9 mouse cellular contexts compared by ENCODE assay signal in genomic region chrX:93299046-93299626, GRCm38 (mm10). TPM values are rescaled to one million over a fixed set of nuclear protein-coding genes. Genes with fewer than 3 reads are reported as not detected.
A peak's percentile ranks its signal among the peaks of the same experiment; 100 is the strongest.
DNase-seq lines count a peak whose midpoint lies in the region; ATAC-seq lines count a peak whose summit lies in the region.
"Had no signal": no experiment of that assay in that cellular context is flagged by ENCODE, and none has a peak within 500 bp of the region (broad histone marks: within the 10 kb centered on the region; RNA-seq: fewer than 3 reads in every experiment).

No protein-coding gene starts in this region.

- WGBS in limb, embryonic 12.5 days = 19% methylated on average over 41 of the region's 43 CpGs
- WGBS in stomach, embryonic 15.5 days = 16% methylated on average over 29 of the region's 43 CpGs

- peak; percentile 9 for DNase-seq in embryo, embryonic 10.5 days (ENCODE audit: low spot score)
- no peak for DNase-seq in embryo, embryonic 10 days (ENCODE audit: low spot score)
- no peak for DNase-seq in adrenal gland, postnatal 4 days (ENCODE audit: low spot score in 2 of 2)
- DNase-seq in kidney, postnatal 14 days = no peak

- peak overlapping the region; percentile 89 for H3K4me3 ChIP-seq in megakaryocyte, embryonic 14.5 days (replicated peaks)
- H3K4me3 ChIP-seq in limb, embryonic 12.5 days (replicated peaks) = peak overlapping the region; percentile 19; the same call in 1 of the 2 replicates
- H3K4me3 ChIP-seq in stomach, embryonic 15.5 days (replicated peaks) = peak overlapping the region; percentile 25

- peaks cover 38% of the 10 kb centered on the region for H3K4me1 ChIP-seq in megakaryocyte, embryonic 14.5 days
- H3K4me1 ChIP-seq in limb, embryonic 12.5 days (replicated peaks) = no peaks in the 10 kb centered on the region; the same call in 1 of the 2 replicates
- H3K4me1 ChIP-seq in stomach, embryonic 15.5 days = 0 out of 2 replicates have a peak, but pooled peaks cover 2% of the 10 kb centered on the region

- H3K9me3 ChIP-seq in megakaryocyte, embryonic 14.5 days = peaks cover 6% of the 10 kb centered on the region
- H3K9me3 ChIP-seq in limb, embryonic 12.5 days = no peaks in the 10 kb centered on the region
- H3K9me3 ChIP-seq in stomach, embryonic 15.5 days = no peaks in the 10 kb centered on the region

- H3K27me3 ChIP-seq in megakaryocyte, embryonic 14.5 days (replicated peaks) = peaks cover 79% of the 10 kb centered on the region
- H3K27me3 ChIP-seq in limb, embryonic 12.5 days = peaks cover 89% of the 10 kb centered on the region
- H3K27me3 ChIP-seq in stomach, embryonic 15.5 days (replicated peaks) = peaks cover 63% of the 10 kb centered on the region

- H3K27ac ChIP-seq in limb, embryonic 12.5 days = no peak overlapping the region
- H3K27ac ChIP-seq in stomach, embryonic 15.5 days = no peak overlapping the region

- H3K36me3 ChIP-seq in megakaryocyte, embryonic 14.5 days (replicated peaks; ENCODE audit: low read length) = no peaks in the 10 kb centered on the region
- H3K36me3 ChIP-seq in limb, embryonic 12.5 days = no peaks in the 10 kb centered on the region
- H3K36me3 ChIP-seq in stomach, embryonic 15.5 days = no peaks in the 10 kb centered on the region

- peak overlapping the region; percentile 42 for H3K4me2 ChIP-seq in limb, embryonic 12.5 days
- H3K4me2 ChIP-seq in stomach, embryonic 15.5 days = peak overlapping the region; percentile 48

- H3K9ac ChIP-seq in limb, embryonic 12.5 days (replicated peaks) = no peak overlapping the region
- no peak overlapping the region for H3K9ac ChIP-seq in stomach, embryonic 15.5 days

- ATAC-seq in megakaryocyte, adult 5-6 weeks (ENCODE audit: poor library complexity, severe bottlenecking) = no peak
- no peak for ATAC-seq in limb, embryonic 12.5 days (ENCODE audit: insufficient number of reproducible peaks, insufficient read depth, low FRiP score, low TSS enrichment, low read depth)
- no peak for ATAC-seq in stomach, embryonic 15.5 days (ENCODE audit: insufficient read depth, low FRiP score, low read depth)

RNA-seq across cellular contexts. Expression of gene Arx, which starts 12.9 kb away (rescaled TPM):
- polyA plus RNA-seq in megakaryocyte, embryonic 14.5 days (2012; ENCODE audit: insufficient read depth, low replicate concordance) = 0.09 TPM in 1 of 2 replicates, not detected in the other
- not detected in 2 replicates for total RNA-seq in megakaryocyte, adult 5-6 weeks (2015)
- total RNA-seq in megakaryocyte, adult 5-6 weeks (2017) = not detected in 2 replicates
- 0.61 and 0.76 TPM in 2 replicates for polyA plus RNA-seq in limb, embryonic 12.5 days (2016; fragmentation: Nextera tagmentation; extraction: Ambion mirVana)
- 0.49 and 0.66 TPM in 2 replicates for polyA plus RNA-seq in stomach, embryonic 15.5 days (2015; fragmentation: Nextera tagmentation; extraction: Ambion mirVana)
- total RNA-seq in adrenal gland, postnatal 4 days (2021) = under 1 TPM; 0.64 to 0.85 TPM
- total RNA-seq: hematopoietic stem cell, adult 5-6 weeks had no signal

Comparison
In these comparisons a context has a peak if more than half of its experiments do, and no peak if none do; other contexts are left out.
1. H3K4me3 ChIP-seq: peak in every context shown above with its lines; median percentile 89 in megakaryocyte, embryonic 14.5 days; 25 in stomach, embryonic 15.5 days; 19 in limb, embryonic 12.5 days.